Mouse (Mus musculus) left cerebral cortex, postnatal 14 days (tissue): ENCODE results near the gene Mettl15. TPM values are rescaled to one million over a fixed set of nuclear protein-coding genes. Genes with fewer than 3 reads are reported as not detected.
"Not testable (repeated sequence)": the region's sequence is repeated elsewhere in the genome, so short reads cannot be mapped to it uniquely, and the experiment has no call there.

ENCODE experiments used
- DNase-seq, 2 experiments: peaks; one replicate each; pipeline ENCODE4 v3.0.0; 2021 to 2022; ENCODE audit warnings: low spot score in 2 of 2, mixed read lengths in 1 of 2
- intact Hi-C: fragments of 180-260 bp; cut with DNase I; formaldehyde crosslinking; loops from one replicate; pipeline ENCODE4 v1.15.1; 2025
- long read RNA-seq, 2 experiments: library from polyadenylated mRNA; stranded (forward); transcript quantifications; one replicate each; pipeline ENCODE4 v2.0.0; 2021
- total RNA-seq, 2 experiments: library from RNA; stranded (reverse); gene quantifications; 2 replicates each; pipeline ENCODE4 v1.2.3; 2021

The Mettl15 gene
- 1 to 10 TPM; 5.2 to 5.8 TPM for total RNA-seq
- long read RNA-seq, experiment 1, partial matches to known transcripts, result 0 of 7 reads
- long read RNA-seq, experiment 1, other reads (novel, unspliced or antisense), result 5 of 7 reads
- long read RNA-seq, experiment 2, partial matches to known transcripts, result 0 of 3 reads
- long read RNA-seq, experiment 2, other reads (novel, unspliced or antisense), result 3 of 3 reads

DNA sequence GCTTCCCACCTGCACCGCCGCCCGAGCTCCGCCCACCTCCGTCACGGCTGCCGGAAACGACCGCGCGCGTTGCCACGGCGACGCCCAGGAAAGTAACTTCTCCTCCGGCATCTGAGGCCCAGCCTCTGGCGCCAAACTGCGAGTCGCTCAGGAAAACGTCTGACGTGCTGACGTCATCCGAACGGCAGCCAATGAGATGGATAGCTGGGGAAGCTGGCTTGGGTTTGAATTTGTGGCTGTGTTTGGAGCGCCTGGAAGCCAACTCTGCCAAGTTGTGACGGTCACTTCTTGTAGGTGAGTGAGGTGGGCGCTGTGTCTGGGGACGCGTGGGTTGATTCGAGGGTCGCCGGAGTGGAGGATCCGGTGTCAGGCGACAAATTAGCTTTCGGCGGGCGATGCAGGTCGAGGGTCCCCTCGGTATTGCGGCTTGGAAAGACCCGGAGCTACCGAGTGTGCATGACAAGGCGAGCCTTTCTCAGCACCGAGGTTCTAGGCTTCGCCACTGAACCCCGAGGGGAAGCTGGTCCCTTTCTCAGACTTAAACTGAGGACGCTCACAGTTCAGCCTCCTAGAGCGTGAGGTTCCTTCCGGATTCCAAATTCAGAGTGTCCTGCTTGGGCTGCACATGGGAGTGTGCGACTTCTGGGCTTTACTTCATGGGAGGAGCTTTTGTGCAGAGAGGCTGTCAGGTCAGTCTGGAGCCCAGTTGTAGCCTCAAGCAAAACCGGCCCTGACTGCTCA is at the start of gene Mettl15, which contains the start of gene Kif18a:
Gene Mettl15, minus strand, starts transcription at position 149 of the 741 bp plus-strand sequence.
Gene Kif18a, plus strand, starts transcription at position 139 of the 741 bp plus-strand sequence.
- intact Hi-C loops, result no loop called here
- peak; percentile 97 for DNase-seq

DNA sequence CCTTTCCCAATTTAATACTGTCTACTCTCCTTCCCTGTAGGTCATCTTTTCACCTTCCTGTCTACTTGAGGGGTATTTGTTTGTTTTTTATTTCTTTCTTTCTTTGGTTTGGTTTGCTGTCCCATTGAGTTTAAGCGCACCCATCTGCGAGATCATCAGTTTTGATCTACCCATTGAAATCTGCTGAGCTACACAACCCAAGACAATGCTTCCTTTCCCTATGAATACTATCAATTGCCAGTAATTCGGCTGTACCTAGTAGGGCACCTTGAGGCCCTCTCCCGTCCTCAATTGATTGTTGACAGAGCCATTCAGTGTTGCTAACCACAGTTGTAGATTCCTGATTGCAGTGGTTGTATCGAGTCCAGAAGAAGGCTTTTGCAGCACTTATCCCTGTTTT is 30.8 kb upstream of the Mettl15 start:
- intact Hi-C loops, result no loop called here

DNA sequence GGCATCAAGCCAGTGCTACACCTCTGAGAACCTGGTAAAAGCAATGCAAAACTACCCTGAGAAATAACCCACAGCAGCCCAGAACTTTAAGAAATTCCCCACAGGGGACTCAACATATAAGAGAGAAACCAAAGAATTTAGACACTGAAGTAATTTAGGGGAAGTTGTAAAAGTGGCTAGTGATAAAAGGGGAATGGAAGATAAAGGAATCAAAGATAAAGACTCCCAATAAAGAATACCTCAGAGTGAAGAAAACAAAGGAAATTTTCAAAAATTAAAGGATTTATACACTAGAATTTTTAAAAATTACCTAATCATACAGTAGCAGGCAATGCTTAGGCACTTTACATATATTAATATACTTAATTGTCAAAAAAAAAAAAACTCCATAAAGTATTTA is 23.1 kb upstream of the Mettl15 start:
- DNase-seq, result no peak
- intact Hi-C loops, result no loop called here

More for the DNA sequence above, 30.8 kb upstream of the Mettl15 start:
- DNase-seq, result no peak

DNA sequence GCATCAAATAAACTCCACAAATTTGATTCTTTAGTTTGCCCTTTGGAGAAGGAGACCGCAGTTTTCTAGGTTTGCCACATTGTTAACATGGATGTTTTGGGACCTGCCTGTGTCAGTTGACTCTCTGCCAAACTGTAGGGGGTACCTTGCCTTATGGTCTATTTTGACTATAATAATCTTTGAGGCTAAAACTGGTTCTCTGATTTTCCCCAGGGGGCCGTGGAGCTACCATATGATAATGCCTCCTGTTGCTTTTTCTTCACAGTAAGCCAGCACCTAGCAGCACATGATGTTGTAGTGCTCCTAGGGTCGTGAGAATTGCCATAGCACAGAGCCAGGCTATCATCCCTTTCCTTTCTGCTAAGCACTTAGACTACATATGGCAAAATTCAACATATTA is 21.7 kb upstream of the Mettl15 start:
- intact Hi-C loops, result no loop called here

DNA sequence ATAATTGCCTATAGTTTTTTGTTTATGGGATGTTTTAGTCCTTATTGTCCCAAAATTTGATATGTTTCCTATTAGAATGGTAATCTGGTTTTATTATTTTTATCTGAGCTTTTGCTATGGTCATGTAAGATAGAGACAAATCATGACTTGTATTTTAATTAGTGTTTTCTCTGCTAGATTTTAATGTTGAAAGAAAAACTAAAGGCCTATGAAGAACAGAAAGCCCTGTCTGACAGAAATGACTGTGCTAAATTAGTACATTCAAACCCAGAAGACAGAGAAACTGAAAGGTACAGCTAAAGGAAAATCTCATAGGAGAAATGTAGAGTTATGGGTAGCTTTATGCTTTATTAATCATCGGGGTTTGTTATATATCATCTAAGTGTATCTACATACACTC is 17.6 kb upstream of the Mettl15 start:
- no peak for DNase-seq
- intact Hi-C loops, result no loop called here

More for the DNA sequence above, 21.7 kb upstream of the Mettl15 start:
- DNase-seq, result no peak

DNA sequence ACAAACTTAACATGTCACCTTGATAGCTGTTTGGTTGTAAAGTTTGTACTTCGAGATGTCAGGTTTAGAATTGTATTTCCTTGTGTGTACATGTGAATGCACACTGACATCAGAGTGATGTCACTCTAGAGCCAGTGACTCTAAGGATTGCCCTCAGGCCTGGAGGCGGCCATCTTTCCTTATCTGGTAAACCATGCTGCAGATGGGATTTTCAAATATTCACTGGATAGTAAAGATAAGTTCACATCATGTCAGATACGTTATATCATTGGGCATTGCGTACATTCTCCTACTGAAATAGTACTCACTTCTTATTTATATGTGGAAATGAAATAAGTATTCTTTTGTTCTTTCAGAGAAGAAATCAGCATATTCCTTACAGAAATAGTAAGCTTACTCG is 15.7 kb upstream of the Mettl15 start:
- intact Hi-C loops, result no loop called here

DNA sequence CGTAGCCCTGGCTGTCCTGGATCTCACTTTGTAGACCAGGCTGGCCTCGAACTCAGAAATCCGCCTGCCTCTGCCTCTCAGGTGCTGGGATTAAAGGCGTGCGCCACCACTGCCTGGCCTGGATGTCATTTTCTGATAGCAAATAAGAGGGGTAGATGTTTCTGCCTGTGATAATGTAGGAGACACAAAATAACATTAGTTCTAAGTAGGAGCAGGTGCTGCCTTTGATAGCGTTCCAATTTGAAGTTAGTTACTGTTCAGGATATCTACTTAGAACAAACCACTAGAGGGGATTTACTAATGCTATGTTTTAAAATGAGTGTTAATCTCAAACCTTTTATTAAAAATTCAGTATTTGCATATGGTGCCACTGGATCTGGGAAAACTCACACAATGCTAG is 8.8 kb upstream of the Mettl15 start:
- intact Hi-C loops, result no loop called here
- no peak for DNase-seq

More for the DNA sequence above, 15.7 kb upstream of the Mettl15 start:
- no peak for DNase-seq

DNA sequence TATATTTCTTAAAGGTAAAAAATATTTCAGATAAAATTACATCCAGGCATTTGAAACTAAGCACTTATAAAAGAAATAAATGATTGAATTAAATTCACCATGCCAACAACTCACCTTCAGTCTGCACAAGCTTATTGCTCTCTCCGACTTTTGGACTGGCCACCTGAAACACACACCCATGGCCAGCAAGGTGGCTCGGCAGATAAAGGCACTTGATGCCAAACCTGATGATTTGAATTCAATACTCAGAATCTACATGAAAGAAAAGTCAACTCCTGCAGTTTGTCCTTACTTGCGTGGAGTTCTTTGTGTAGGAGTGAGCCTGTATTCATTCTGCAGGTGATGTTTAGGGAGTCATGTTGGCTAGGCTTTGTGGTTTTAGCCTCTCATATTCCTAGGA is 3.6 kb upstream of the Mettl15 start:
- intact Hi-C loops, result no loop called here
- no peak for DNase-seq

DNA sequence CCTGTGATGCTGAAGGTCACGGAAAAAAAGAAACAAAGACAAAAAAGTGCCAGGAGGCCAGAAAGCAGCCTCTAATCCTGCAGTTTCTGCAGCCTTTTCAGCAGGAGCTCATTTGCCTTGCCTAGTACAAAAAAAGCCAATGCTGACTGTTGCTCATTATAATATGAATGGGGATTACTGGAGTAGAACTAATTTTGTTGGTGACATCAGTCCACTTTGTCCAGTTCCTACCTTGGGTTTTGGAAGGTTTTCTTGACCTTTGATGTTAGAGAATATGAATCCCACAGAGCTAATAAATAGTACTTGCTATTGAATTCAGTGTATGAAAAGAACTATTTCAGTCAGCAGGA is 768 bp upstream of the Mettl15 start:
- intact Hi-C loops, result no loop called here
- DNase-seq, result no peak

DNA sequence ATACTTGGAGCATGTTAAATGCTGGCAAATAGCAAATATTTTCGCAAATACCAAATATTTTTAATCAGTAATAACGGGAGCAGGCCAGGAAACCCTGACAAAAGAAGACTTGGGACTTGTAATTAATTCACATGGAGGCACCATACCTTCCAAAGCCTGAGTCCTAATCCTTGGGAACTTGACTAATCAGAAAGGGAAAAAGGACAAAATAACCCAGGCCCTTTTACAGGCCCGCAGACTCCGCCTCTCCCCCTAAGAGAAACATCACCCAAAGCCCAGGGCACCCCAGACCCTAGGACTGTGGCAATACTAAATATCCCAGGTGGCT is 312 bp downstream of the Mettl15 start:
- intact Hi-C loops, result no loop called here
- DNase-seq, result no peak

DNA sequence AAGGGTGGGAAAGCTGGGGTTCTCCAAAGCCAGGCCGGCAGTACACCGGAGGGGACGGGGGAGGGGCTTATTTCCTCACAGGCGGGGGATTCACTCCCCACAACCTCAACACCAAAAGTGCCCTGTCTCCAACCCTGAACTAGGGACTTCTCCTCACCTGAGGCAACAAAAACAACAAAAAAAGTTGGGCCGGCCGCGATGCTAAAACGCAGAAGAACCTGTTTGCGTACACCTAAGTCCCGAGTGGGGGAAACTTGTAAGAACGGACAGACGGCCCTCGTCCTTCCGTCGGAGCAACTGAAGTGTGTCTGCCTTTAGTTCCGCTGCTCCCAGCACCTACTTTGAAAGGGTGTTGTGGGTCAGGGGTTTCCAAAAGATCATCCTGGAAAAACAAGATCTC is 2.5 kb downstream of the Mettl15 start:
- intact Hi-C loops, result loop anchor here (5.0 to 10.0 kb wide), 2 partner anchors 397 to 414 kb away; partner anchors contain the start of gene Bdnf
- DNase-seq, result peak; percentile 8 to 15

DNA sequence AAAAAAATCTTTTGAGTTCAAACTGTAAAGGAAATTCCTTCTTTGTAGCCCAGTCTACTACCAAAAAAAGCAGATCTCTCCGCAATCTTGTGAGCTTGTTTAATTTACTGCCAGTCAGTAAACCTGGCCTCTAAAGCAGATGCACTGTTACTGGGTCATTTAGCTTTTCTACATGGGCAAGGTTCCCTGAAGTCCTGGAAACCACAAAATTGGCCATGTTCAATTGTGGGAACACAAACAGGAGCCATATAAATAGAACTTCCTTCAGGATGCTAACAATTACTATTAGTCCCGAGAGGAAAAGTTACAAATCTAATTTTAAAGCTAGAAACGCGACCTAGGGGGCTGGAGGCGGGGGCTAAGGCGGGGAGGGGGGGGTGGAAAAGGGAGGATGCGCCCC is 3.0 kb downstream of the Mettl15 start:
- intact Hi-C loops, result loop anchor here (5.0 to 10.0 kb wide), 2 partner anchors 397 to 415 kb away; partner anchors contain the start of gene Bdnf

DNA sequence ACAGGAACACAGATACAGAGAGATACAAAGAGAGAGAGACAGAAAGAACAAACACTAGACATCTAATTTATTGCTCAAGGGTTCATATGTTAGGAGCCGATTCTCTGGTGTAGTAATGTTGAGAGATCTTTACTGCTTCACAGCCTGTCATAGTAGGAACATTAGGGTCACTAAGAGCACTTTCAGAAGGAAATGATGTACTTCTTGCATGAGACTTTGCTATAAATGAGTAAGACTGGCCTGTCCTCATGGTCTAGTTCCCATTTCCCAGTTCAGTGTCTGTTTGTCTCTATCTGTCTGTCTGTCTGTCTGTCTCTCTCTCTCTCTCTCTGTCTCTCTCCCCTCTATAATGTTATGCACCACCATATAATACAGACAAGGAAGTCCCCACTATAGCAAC is 7.5 kb downstream of the Mettl15 start:
- no peak for DNase-seq
- intact Hi-C loops, result loop anchor here (10.0 kb wide), 1 partner anchor 402 kb away; the partner anchor contains the start of gene Bdnf

More for the DNA sequence above, 3.0 kb downstream of the Mettl15 start:
- DNase-seq, result no peak

DNA sequence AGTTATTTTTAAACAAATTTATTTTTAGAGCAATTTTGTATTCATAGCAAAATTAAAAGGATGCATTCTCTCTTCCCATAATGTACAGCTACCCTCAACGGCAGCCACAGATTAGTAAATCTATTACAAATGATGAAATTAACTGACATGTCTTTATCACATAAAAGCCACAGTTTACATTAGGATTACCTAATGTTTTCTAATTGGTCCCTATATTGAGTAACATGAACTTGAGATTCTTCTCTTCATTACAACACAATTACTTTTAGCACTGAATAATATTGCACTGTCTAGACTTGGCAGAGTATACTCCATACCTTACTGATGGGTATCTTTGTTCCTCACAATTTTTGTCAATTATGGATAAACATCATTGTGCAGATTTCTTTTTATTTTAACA is 17.8 kb downstream of the Mettl15 start:
- intact Hi-C loops, result no loop called here
- no peak for DNase-seq

DNA sequence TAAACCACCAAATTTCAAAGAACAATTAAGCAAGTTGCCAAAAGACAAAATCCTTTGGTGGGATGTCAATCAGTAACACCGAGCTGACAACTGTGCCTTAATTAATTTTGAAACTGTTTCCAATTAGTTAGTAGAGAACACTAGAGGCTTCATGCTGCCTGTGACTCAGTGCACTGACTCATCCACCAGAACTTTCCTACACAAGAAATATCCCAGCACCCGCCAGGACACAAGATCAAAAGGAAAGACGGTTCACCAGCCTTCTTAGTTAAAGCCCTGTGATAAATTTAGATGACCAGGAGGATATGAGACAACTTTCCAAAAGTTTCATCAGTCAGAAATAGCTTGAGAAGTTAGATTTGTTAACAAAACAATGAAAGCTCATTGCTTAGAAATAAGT is 38.6 kb downstream of the Mettl15 start:
- no peak for DNase-seq
- intact Hi-C loops, result no loop called here

DNA sequence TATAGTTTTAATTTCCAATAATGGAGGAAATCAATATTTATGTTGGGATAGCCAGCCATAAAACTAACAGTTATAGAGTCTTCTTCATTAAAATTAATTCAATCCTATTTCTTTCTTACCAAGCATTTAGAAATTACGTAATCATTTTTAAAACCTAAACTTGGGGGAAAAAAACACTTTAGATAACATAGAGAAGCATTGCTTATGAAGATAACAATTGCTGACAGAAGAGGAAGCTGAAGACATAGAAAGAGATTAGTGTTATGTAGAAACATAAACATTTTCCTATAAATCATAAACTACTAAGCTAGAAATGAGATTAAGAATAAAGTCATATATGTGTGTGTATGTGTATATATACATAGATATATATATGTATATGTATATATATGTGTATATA is 44.8 kb downstream of the Mettl15 start:
- intact Hi-C loops, result no loop called here
- no peak for DNase-seq

DNA sequence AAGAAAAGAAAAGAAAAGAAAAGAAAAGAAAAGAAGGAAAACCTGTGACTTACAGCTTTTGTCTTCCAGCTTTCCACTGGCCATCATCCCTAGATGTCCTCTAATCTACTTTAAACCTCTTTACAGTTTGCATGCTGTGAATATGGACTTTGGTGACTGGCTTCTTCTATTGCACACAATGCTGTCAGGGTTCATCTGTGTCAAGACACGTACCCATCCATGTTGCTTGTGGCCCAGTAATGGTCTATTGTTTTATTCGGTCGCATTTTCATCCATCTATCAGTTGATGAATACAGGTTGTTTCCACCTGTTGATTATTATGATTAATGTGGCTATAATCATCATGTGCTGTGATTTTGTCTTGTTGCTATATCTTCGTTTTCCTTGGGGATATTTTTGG is 46.7 kb downstream of the Mettl15 start:
- intact Hi-C loops, result no loop called here
- no peak for DNase-seq

DNA sequence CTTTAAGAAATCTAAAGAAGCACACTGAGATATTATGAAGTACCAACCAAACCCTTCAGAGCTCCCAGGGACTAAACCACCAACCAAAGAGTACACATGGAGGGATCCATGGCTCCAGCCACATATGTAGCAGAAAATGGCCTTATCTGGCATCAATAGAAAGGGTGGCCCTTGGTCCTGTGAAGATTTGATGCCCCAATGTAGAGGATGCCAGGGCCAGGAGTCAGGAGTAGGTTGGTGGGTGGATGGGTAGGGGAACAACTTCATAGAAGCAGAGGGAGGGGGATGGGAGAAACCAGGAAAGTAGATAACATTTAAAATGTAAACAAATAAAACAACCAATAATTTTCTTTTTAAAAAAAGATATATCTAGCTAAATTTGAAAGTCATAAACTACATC is 50.1 kb downstream of the Mettl15 start:
- DNase-seq, result no peak
- intact Hi-C loops, result no loop called here

DNA sequence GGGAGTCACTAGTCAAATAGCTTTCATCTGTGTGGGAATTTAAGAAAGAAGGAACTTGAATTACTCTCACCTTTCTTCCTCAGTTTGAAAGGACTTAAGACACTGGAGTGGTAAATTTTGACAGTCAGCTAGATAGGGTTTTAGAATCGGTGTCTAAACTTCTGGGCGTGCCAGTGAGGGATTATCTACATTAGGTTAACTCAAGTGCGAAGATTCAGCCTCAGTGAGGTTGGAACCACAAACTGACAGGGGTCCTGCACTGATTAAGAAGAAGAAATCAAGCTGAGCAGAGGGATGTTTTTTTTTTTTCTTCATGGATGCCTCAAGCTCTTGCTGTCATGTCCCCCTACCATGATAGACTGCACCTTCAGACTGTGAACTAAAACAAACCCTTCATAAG is 53.4 kb downstream of the Mettl15 start:
- intact Hi-C loops, result no loop called here
- DNase-seq, result no peak

DNA sequence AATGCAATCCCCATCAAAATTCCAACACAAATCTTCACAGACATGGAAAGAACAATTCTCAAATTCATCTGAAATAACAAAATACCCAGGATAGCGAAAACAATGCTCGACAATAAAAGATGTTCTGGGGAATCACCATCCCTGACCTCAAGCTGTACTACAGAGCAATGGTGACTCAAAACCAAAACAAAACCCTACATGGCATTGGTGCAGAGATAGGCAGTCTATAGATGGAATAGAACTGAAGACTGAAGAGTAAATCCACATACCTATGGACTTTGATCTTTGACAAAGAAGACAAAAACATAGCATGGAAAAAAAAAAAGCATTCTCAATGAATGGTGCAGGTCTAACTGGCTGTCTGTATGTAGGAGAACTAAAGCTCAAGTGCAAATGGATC is 59.1 kb downstream of the Mettl15 start:
- intact Hi-C loops, result no loop called here
- DNase-seq, result no peak

DNA sequence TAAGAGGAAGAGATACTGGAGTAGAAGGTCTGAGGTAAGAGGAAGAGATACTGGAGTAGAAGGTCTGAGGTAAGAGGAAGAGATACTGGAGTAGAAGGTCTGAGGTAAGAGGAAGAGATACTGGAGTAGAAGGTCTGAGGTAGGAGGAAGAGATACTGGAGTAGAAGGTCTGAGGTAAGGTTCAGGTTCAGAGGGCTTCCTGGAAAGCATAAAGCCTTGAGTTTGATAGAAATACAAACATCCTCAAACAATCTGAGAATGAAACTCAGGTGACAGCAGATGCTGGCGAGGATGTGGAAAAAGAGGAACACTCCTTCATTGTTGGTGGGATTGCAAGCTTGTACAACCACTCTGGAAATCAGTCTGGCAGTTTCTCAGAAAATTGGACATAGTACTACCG is 63.9 kb downstream of the Mettl15 start:
- DNase-seq, intact Hi-C loops: not testable (repeated sequence)
